Mouse (Mus musculus) heart, embryonic 10.5 days (tissue): ENCODE data around the gene Eps8l2. TPM values are rescaled to one million over a fixed set of nuclear protein-coding genes. Genes with fewer than 3 reads are reported as not detected.

Source experiments
- DNase-seq: peaks from one replicate; pipeline ENCODE4 v3.0.0-alpha.2; 2017; ENCODE audit warnings: low spot score
- H3K27ac ChIP-seq: fragments of 300-500 bp; sonication (generic); 2 replicates; pipeline ENCODE4 v1.5.1; 2016; ENCODE audit warnings: mild to moderate bottlenecking
- H3K27me3 ChIP-seq: fragments of 300-500 bp; sonication (generic); 2 replicates; pipeline ENCODE4 v1.6.1; 2016; ENCODE audit warnings: mild to moderate bottlenecking; ENCODE audit not compliant: poor library complexity, insufficient read depth, severe bottlenecking
- H3K36me3 ChIP-seq: fragments of 300-500 bp; sonication (generic); 2 replicates; pipeline ENCODE4 v1.6.1; 2016; ENCODE audit warnings: mild to moderate bottlenecking, moderate library complexity
- H3K4me1 ChIP-seq: fragments of 300-500 bp; sonication (generic); 2 replicates; pipeline ENCODE4 v1.6.1; 2016; ENCODE audit warnings: mild to moderate bottlenecking
- H3K4me3 ChIP-seq: fragments of 300-500 bp; sonication (generic); 2 replicates; pipeline ENCODE4 v1.5.1; 2016; ENCODE audit warnings: mild to moderate bottlenecking, moderate library complexity
- H3K9me3 ChIP-seq: fragments of 300-500 bp; sonication (generic); 2 replicates; pipeline ENCODE4 v1.6.1; 2016; ENCODE audit warnings: mild to moderate bottlenecking, moderate library complexity
- WGBS: fragments of 180-500 bp; shearing (Covaris S2); methylation state at CpG from one replicate; pipeline ENCODE4 v1.1.7; 2016; 5-methylcytosine and 5-hydroxymethylcytosine counted together
- polyA plus RNA-seq: library from polyadenylated mRNA; unstranded; fragments of >200 nt; fragmentation: Nextera tagmentation; extraction: Ambion mirVana; gene quantifications from 2 replicates; pipeline ENCODE4 v1.2.1, GENCODE M21; 2016

The Eps8l2 gene
- polyA plus RNA-seq, 1 experiment from 2014 or later: 8.2 TPM

DNA sequence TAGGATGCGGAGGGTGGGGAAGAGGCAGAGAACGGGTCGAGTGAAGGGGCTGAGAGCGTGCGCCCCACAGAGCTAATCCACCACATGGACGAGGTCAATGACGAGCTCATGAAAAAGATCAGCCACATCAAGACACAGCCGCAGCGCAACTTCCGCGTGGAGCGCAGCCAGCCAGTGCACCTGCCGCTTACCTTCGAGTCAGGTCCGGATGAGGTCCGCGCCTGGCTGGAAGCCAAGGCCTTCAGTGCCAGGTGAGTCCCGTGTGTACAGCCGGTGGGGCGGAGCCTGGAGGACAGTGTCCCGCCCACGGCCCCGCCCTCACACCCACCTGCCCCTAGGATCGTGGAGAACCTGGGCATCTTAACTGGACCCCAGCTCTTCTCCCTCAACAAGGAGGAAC, 22.8 kb downstream of the Eps8l2 start:
- Histone ChIP-seq H3K27ac (no peak overlapping the region), H3K4me1 (peaks cover 4% of the 10 kb centered on the region), H3K27me3 (peaks cover 73% of the 10 kb centered on the region), H3K9me3 (no peaks in the 10 kb centered on the region), H3K36me3 (no peaks in the 10 kb centered on the region), H3K4me3 (no peak overlapping the region)
- 15% methylated on average over 24 of the region's 24 CpGs for WGBS
- DNase-seq: no peak

DNA sequence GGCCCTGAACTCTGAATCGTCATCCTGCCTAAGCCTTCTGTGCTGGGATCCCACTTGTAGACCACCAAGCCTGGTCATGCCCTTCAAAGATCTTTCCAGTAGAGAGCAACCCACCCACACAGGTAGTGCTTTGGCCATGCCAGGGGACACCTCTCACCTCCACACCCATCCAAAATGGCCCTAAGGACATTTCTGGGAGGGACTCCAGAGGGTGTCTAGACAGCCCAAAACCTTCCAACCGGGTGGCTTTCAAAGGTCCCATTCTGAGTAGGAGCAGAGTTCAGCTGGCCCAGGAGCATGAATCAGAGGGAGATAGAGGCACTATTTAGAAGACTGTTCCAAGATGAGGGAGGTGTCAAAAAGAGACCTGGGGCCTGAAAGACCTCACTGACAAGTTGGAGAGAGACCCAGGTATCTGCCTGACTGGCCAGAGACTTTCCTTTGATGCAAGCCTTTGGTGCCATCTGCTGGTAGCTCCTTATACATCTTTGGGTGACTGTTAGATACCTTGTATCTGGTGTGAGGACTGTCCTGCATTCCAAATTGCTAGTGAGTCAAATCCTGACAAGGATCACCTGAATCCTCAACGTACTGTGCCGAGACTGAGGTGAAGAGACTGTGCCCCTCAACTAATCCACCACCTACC, 24.5 kb downstream of the Eps8l2 start:
- peak; percentile 88 for DNase-seq
- Histone ChIP-seq H3K9me3 (no peaks in the 10 kb centered on the region), H3K4me3 (no peak overlapping the region), H3K27ac (peak overlapping the region; percentile 57; the same call in 1 of the 2 replicates), H3K36me3 (no peaks in the 10 kb centered on the region), H3K27me3 (peaks cover 59% of the 10 kb centered on the region), H3K4me1 (peaks cover 4% of the 10 kb centered on the region)
- WGBS: 58% methylated on average over 4 of the region's 4 CpGs

DNA sequence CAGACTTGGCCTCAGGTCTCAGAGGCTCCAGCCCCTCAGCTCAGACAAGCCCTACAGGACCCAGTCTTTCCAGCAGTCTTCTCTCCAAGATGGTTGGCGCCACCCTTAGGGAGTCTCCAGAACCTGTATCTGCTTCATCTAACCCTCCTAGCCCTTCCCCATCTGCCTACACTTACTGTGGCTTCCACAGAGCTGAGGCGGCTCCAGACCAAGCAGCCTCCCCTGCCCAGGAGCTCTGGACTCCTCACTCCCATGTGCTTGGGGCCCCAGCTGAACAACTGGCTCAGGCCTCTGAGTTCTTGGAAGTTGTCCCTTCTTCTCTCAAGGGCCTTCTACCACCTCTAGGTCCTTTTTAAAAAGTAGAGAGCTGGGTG, 25.1 kb downstream of the Eps8l2 start:
- no peaks in the 10 kb centered on the region for H3K9me3 ChIP-seq
- H3K4me1 ChIP-seq: peaks cover 4% of the 10 kb centered on the region
- H3K36me3 ChIP-seq: no peaks in the 10 kb centered on the region
- 53% methylated on average over 2 of the region's 2 CpGs for WGBS
- peaks cover 58% of the 10 kb centered on the region for H3K27me3 ChIP-seq
- H3K4me3 ChIP-seq: no peak overlapping the region
- H3K27ac ChIP-seq: peak overlapping the region; percentile 57; the same call in 1 of the 2 replicates
- DNase-seq: no peak

DNA sequence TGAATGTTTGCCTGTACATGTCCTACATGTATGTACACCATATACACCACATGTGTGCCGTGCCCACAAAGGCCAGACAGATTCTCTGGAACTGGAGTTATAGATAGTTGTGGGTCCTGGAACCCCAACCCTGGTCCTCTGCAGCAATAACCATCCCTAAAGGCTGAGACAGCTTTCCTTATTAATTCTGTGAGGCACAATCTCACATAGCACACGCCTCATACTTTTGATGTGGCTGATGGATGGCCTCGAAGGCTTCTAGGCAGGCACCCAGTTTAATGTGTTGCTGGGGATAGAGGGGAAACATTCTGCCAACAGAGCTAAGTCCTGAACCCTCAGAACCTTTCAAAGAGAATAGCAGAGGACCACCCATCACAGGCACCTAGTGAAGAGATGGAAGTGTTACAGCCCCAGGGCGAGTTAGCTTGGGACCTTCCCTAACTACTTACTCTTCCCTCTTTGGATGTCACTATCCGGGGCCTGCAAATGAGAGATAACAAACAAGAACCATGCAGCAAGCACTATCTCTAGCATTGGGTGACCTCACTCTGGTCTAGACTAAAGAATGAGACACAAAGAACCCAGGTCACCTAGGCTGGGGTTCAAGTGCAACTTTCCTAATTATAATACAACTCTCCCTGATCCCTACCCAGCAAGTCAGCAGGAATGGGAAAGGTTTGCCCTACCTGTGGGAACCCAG, 25.8 kb downstream of the Eps8l2 start:
- peak; percentile 84 for DNase-seq
- Histone ChIP-seq H3K4me3 (no peak overlapping the region), H3K4me1 (peaks cover 4% of the 10 kb centered on the region), H3K27me3 (peaks cover 52% of the 10 kb centered on the region), H3K36me3 (no peaks in the 10 kb centered on the region), H3K27ac (peak overlapping the region; percentile 57; the same call in 1 of the 2 replicates), H3K9me3 (no peaks in the 10 kb centered on the region)
- 63% methylated on average over 5 of the region's 5 CpGs for WGBS

DNA sequence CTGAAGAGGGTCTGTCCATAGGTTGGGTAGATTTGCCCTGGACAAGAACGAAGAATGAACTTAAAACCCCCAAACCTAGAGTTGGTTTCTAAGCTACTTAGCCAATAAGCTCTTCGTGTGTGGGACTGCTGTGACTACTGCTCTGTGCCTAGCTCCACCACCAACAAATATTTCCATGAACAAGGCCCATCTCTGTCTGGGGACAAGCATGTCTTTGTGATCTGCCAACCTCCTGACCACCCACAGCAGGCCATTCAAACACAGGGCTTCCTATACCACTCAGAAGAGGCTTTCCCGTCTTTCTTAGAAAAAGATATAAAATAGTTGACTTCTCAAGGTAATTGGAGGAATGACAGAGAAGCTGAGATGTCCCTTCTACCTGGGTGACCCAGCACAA, 26.4 kb downstream of the Eps8l2 start:
- peaks cover 46% of the 10 kb centered on the region for H3K27me3 ChIP-seq
- 67% methylated on average over 3 of the region's 3 CpGs for WGBS
- peaks cover 4% of the 10 kb centered on the region for H3K4me1 ChIP-seq
- no peak for DNase-seq
- H3K36me3 ChIP-seq: no peaks in the 10 kb centered on the region
- no peak overlapping the region for H3K4me3 ChIP-seq
- H3K27ac ChIP-seq: no peak overlapping the region
- no peaks in the 10 kb centered on the region for H3K9me3 ChIP-seq

DNA sequence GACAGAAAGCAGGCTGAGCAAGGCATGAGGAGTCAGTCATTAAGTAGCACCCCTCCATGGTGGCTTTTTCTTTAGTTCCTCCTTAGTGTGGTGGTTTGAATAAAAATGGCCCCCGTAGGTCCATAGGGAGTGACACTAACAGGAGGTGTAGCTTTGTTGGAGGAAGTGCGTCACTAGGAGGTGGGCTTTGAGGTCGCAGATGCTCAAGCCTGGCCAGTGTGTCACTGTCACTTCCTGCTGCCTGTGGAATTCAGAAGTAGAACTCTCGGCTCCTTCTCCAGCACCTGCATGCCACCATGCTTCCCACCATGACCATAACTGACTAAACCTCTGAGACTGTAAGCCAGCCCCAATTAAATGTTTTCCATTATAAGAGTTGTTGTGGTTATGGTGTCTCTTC, 28.7 kb downstream of the Eps8l2 start:
- H3K27me3 ChIP-seq: peaks cover 23% of the 10 kb centered on the region
- H3K4me1 ChIP-seq: no peaks in the 10 kb centered on the region
- H3K4me3 ChIP-seq: no peak overlapping the region
- no peak overlapping the region for H3K27ac ChIP-seq
- DNase-seq: no peak
- no peaks in the 10 kb centered on the region for H3K9me3 ChIP-seq
- WGBS: 80% methylated on average over 4 of the region's 4 CpGs
- H3K36me3 ChIP-seq: no peaks in the 10 kb centered on the region

DNA sequence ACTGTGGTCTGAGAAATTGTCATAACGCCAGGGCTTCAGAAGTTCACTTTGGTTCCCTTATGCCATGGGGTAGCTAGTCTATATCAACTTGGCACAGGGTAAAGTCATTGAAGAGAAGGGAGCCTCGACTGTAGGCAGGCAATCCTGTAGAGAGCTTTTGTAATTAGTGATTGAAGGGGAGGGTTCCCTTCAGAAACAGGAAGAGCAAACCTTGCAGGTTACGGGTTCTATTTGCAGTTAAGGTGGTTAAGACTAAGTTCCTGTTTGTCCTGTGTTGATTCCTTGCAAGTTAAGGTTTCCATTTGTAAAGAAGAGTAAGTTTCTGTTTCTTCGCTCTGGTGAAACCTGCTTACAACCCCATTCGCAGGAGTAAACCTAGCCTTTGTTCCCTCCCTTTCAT, 31.2 kb downstream of the Eps8l2 start:
- H3K27me3 ChIP-seq: peaks cover 4% of the 10 kb centered on the region; the same call in 1 of the 2 replicates
- no peaks in the 10 kb centered on the region for H3K36me3 ChIP-seq
- H3K27ac ChIP-seq: no peak overlapping the region
- WGBS: 68% methylated on average over 5 of the region's 5 CpGs
- H3K9me3 ChIP-seq: no peaks in the 10 kb centered on the region
- no peak for DNase-seq
- H3K4me3 ChIP-seq: no peak overlapping the region
- no peaks in the 10 kb centered on the region for H3K4me1 ChIP-seq

DNA sequence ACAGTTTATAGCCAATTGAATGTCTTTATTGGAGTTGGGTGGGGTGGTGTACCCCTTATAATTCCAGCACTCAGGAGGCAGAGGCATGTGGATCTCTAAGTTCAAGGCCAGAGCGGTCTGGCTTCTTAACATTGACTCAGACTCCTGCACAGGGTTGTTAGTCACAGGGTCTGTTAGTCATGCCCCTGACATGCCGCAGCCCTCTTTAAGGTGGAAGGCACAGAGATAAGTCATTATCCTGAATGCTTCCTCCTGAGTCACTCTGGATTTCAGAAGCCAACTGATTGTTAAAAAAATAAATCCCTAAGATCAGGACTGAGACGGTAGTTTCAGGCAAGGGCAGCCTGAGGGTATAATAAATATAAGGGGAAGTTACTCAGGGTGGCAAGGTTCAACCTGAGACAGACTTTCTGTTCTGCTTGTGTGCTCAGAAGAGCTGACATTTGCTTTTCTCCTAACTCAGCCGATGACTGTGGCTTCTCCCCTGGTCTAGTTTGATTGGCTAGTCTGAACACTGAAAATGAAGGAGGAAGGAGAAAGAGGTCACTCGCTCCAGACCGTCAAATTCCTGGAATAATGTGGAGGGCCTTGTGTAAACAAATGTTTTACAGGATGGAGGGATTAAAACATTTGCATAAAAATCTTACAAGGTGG, 33.4 kb downstream of the Eps8l2 start:
- Histone ChIP-seq H3K9me3 (no peaks in the 10 kb centered on the region), H3K27ac (no peak overlapping the region), H3K27me3 (no peaks in the 10 kb centered on the region), H3K4me1 (0 out of 2 replicates have a peak, but pooled peaks cover 4% of the 10 kb centered on the region), H3K4me3 (no peak overlapping the region), H3K36me3 (no peaks in the 10 kb centered on the region)
- no peak for DNase-seq
- WGBS: 51% methylated on average over 6 of the region's 6 CpGs

DNA sequence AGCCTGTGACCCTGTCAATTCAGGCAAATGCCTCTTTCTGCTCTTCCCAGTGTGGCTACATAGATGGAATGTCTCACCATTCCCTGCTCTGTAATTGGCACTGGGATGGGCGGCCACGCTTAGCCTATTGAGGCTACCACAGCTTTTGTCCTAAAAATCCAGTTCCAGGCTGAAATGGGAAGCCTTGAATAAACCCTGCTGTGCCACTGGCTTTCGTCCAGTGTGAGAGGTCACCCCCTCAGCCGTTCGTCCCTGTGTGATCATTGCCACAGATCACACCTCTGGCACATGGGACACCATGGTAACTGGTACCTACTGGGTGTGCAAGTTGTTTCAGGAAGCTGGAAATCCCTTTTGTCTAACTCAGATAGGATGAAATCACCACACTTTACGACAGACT, 34.9 kb downstream of the Eps8l2 start:
- Histone ChIP-seq H3K27me3 (no peaks in the 10 kb centered on the region), H3K9me3 (no peaks in the 10 kb centered on the region), H3K27ac (no peak overlapping the region), H3K4me1 (0 out of 2 replicates have a peak, but pooled peaks cover 4% of the 10 kb centered on the region), H3K4me3 (no peak overlapping the region), H3K36me3 (no peaks in the 10 kb centered on the region)
- DNase-seq: no peak
- WGBS: 82% methylated on average over 6 of the region's 6 CpGs

DNA sequence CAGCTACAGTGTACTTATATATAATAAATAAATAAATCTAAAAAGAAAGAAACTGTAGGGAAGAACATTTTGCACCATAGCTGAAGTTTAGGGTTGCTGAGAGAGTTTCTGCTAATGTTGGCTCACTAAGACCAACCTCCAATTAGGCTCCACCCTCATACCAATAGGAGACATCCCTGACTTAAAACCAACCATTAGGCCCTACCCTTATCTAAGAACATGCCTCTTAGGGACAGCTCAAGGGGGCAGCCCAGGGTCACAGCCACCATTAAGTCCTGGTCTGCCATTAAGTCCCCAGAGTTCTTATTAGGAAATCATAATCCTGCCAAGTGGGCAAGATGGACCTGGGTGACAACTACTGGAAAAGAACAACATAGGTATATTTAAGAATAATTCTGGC, 35.7 kb downstream of the Eps8l2 start:
- H3K4me1 ChIP-seq: 0 out of 2 replicates have a peak, but pooled peaks cover 4% of the 10 kb centered on the region
- DNase-seq: no peak
- no peaks in the 10 kb centered on the region for H3K36me3 ChIP-seq
- no peak overlapping the region for H3K27ac ChIP-seq
- no peaks in the 10 kb centered on the region for H3K9me3 ChIP-seq
- no peak overlapping the region for H3K4me3 ChIP-seq
- H3K27me3 ChIP-seq: no peaks in the 10 kb centered on the region

DNA sequence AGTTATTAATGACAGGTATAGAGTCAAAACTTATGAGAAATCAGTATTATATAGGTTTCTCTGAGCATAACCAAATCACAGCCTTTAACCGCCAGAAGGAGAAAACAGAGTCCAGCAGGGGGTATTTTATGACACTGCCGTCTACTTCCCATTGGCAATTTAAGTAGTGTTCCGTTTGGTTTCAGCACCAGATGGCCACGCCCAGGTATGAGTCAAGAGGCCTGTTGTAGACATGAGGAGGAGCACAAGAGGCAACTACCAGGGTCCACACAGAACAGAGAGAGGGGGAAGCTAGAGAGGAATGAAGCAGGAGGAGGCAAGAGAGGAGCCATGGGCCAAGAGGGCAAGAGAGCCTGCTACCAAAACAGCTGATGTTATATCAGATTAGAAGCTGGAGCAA, 40.9 kb downstream of the Eps8l2 start:
- 0 out of 2 replicates have a peak, but pooled peaks cover 4% of the 10 kb centered on the region for H3K4me1 ChIP-seq
- DNase-seq: no peak
- 0 out of 2 replicates have a peak, but pooled peaks cover 14% of the 10 kb centered on the region for H3K27me3 ChIP-seq
- H3K36me3 ChIP-seq: no peaks in the 10 kb centered on the region
- WGBS: 66% methylated on average over 4 of the region's 4 CpGs
- H3K27ac ChIP-seq: no peak overlapping the region
- H3K9me3 ChIP-seq: no peaks in the 10 kb centered on the region
- H3K4me3 ChIP-seq: no peak overlapping the region

DNA sequence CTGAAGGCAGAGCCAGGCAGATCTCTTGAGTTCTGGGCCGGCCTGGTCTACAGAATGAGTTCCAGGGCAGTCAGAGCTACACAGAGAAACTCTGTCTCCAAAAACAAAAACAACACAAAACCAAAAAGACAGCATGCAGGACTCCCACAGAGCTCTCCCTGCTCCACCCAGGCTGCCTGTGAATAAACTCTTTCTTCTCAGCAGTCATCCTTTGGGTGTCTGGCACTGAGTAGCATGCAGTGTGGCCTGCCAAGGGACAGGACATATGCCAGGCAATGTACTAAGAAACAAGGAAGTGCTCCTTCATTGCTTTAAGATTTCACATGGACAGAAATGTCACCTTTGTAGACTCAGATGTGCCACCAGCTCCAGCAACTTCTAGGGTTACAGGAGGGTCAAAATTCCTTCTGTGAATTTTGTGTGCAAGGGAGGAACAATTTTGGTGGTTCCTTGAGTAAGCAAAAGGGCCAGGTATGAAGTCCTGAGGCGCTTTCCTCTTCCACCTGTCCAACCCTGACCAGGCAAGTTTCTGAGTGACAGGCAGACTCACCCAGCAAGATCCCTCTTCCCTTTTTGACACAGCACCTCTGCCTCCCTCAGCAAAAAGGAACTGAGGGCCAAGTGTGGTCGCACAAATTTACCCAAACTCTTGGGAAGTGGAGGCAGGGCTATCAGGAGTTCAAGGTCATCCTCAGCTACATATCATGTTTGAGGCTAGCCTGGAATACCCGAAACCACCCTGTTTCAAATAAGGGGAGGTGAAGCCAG, 42.6 kb downstream of the Eps8l2 start:
- Histone ChIP-seq H3K9me3 (no peaks in the 10 kb centered on the region), H3K36me3 (no peaks in the 10 kb centered on the region), H3K27me3 (0 out of 2 replicates have a peak, but pooled peaks cover 25% of the 10 kb centered on the region), H3K27ac (no peak overlapping the region), H3K4me3 (no peak overlapping the region), H3K4me1 (0 out of 2 replicates have a peak, but pooled peaks cover 4% of the 10 kb centered on the region)
- DNase-seq: no peak
- 76% methylated on average over 4 of the region's 4 CpGs for WGBS
